Mouse (Mus musculus) CH12.LX (cell line): ENCODE results near the gene Dmd.

Experiments used
- JUND ChIP-seq: conservative IDR thresholded peaks from 2 replicates; pipeline ENCODE4 v1.6.1; 2011; ENCODE audit warnings: low read depth, low read length, improper control_type of control experiment
- SMC3 ChIP-seq: IDR thresholded peaks from 2 replicates; pipeline ENCODE4 v1.6.1; 2011; ENCODE audit warnings: low read depth, low read length, improper control_type of control experiment

DNA sequence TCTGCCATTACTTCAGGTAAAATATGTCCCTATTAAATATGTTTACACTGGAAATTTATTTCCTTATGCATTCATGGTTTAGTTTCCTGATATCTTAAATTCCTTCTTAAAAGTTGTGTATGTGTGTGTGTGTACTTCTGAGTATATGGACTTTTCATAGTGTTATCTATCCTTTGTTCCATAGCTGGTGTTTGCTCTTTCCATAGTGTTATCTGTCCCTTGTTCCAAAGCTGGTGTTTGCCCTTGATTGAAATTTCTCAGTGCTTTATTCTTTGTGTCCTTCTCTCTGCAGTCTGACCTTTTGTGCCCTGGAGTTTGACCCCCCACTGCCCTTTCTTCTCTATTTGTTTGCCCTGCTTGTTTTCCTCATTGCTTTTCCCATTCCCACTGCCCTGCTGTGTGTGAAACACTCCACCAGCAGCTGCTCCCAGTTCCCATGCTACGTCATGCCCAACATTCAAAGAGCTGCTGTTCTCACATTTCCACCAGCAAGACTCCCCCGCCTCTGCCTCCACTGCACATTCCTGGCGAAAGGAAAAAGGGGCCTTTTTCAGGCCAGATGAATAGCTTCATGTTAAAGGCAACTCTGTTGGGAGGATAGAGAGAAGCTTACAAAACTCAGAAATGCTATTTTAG is 1911.5 kb downstream of the Dmd start:
- no peak for TF ChIP-seq SMC3
- TF ChIP-seq JUND: no peak
